Mouse (Mus musculus) thymus, postnatal 4 days (tissue): Measurements from ENCODE around the gene Fbxw13.
"Not testable (repeated sequence)": the region's sequence is repeated elsewhere in the genome, so short reads cannot be mapped to it uniquely, and the experiment has no call there.

Source experiments
- DNase-seq: peaks from one replicate; pipeline ENCODE4 v3.0.0; 2021

Fbxw13 gene

DNA sequence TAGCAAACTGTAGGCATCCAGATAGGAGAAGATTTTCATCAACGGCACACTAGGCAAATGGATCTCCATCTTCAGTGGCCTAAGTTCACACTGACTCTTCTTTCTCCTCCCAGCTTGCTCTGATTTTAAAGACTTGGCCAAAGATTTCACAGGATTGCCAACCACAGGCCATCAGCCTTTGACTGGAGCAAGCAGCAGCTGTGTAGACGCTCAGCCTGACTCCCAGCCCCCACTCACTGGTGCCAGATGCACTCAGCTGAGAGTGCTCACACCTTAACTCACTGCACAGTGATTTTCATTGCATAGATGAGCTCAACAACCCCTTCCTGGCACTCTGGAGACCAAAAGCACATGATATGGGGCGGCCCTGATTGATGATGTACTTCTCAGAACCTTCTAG lies at the start of gene Fbxw13:
Gene Fbxw13 (minus strand): TSS at position 101 of the 400 bp plus-strand sequence.
- not testable (repeated sequence) for DNase-seq

DNA sequence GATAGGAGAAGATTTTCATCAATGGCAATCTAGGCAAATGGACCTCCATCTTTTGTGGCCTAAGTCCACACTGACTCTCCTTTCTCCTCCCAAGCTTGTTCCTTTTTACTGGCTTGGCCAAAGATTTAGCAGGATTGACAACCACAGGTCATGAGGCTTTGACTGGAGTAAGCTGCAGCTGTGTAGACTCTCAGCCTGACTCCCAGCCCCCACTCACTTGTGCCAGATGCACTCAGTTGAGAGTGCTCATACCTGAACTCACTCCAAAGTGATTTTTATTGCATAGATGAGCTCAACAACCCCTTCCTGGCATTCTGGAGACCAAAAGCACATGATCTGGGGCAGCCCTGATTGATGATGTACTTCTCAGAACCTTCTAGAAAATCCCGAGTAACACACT lies 38.9 kb upstream of the Fbxw13 start, which contains the start of gene Fbxw20:
Gene Fbxw20 (minus strand): TSS at position 101 of the 400 bp plus-strand sequence.
- DNase-seq = no peak

DNA sequence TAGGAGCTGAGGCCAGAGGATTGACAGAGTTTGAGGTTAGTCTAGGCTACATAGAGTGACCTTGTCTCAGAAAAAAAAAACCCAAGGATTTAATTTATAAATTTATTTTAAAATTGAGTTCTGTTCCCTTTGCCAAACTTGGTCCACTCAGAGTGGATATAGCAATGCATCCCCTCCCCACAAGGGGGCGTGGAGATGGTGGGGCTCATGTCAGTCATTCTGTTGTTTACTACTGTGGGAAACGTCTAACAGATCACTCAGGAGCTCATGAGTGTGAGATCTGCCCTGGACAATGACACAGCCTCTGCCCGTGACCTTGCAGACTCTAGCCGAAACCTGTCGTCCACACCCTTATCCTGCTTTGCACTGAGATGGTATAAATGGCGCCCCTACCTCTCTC lies 22.7 kb upstream of the Fbxw13 start:
- peak; percentile 31 for DNase-seq

DNA sequence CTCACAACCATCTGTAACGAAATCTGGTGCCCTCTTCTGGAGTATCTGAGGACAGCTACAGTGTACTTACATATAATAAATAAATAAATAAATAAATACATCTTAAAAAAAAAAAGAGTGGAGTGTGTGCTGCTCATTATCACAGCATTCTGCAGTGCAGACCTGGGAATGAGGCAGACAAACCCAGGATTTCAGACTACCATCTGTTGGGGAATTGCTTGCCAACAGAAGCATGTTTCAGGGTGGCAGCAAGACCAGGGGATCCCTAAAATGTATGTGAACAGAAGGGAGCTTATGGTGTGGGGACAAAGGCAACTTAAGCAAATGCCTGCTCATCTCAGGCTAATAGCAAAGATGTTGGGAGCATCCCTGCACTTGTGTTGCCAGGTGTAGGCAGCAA lies 5.6 kb upstream of the Fbxw13 start:
- not testable (repeated sequence) for DNase-seq

DNA sequence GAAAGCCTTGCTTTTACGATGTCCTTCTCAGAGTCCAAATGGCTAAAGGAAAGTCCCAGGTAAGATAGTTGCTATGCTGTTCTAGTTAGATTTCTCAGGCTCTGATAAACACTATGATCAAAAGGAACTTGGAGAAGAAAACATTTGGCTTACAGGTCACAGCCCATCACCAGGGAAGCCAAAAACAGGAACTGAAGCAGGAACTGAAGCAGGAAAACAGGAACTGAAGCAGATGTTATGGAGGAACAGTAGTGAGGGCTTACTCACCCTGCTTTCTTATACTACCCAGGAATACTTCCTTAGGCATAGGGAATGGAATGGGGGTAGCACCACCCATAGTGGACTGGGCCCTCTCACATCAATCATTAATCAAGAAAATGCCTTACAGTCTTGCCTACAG lies 4.6 kb upstream of the Fbxw13 start:
- DNase-seq = no peak

DNA sequence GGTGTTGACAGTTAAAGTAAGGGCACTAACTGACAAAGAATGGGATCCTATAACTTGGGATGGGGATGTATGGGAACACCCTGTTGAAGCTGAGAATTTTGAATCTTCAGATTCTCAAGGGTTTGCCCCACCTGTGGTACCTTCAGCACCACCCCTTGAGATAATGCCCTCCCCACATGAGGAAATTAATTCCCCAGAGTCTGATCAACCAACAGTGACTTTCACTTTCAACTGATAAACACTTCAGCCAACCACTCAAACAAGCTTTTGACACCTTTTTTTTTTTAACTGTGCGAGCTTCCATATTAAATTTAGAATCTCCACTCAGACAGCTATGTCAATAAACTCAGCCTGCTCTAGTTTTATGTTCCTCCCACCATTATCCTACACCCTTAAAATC lies 3.6 kb upstream of the Fbxw13 start:
- DNase-seq = no peak

DNA sequence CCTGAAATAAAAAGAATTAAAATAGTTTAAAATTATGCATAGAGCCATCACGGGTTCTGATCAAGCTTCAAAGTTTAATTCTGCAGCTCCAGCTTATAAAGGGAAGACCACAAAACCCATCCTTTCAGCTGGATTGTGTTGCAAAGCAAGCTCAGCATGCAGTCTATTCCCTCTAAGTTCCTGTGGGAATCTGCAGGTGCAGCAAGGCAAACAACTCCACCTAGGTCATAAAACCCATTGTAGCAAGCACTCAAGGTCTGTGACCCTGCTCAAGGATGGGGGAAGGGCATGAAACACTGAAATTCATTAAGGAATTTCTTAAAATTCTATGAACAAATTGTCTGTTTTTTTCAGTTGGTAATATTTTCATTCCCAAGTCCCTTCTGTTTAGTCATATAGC lies 18.6 kb downstream of the Fbxw13 start:
- no peak for DNase-seq

DNA sequence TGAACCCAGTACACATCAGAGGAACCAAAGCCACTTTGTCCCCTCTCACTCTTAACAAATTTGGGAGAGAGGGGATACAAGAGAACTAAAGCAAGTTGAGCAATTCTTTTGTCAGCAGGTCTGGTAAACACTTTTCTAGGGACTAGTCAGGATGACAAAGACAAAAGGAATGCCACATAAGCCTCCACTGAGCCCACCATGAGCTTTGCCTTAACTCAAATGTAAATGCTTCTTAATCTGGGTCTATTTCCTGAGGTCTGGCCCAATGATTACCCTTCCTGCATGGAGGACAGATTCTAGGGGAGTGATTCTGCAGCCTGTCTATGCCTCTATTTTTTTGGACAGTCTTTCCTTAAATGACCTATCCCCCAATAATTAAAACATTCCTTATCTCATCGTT lies 19.5 kb downstream of the Fbxw13 start:
- DNase-seq = no peak

DNA sequence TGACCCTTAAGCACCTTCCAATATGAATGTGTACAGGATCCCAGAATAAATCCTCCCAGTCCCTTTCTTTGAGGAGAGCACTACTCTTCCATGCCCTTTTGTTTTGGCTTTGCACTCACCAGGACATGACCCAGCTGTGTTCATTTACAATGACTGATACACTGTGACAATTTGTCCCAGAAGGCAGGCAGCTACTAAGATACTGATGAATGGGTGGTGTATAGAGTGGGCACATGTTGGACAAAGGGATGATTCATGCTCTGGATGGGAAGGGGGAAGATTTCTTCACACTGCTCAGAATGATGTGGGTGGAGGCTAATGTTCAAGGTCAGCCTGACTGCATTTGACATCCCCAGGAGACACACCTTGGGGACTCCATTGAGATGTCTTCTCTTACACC lies 28.5 kb downstream of the Fbxw13 start:
- no peak for DNase-seq

DNA sequence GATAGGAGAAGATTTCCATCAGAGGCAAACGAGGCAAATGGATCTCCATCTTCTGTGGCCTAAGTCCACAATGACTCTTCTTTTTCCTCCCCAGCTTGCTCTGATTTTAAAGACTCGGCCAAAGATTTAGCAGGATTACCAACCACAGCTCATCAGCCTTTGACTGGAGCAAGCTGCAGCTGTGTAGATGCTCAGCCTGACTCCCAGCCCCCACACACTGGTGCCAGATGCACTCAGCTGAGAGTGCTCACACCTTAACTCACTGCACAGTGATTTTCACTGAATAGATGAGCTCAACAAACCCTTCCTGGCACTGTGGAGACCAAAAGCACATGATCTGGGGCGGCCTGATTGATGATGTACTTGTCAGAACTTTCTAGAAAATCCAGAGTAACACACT lies 33.8 kb downstream of the Fbxw13 start, which contains the start of gene Fbxw21:
Gene Fbxw21 (minus strand): TSS at position 101 of the 400 bp plus-strand sequence.
- DNase-seq = no peak

DNA sequence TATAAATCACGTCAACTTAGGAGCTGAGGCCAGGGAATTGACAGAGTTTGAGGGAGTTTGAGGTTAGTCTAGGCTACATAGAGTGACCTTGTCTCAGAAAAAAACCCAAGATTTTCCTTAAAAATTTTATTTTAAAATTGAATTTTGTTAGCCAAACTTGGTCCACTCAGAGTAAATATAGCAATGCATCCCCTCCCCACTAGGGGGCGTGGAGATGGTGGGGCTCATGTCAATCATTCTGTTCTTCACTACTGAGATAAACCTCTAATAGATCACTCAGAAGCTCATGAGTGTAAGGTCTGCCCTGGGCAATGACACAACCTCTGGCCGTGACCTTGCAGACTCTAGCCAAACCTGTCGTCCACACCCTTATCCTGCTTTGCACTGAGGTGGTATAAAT lies 55.4 kb downstream of the Fbxw13 start:
- DNase-seq = peak; percentile 53

DNA sequence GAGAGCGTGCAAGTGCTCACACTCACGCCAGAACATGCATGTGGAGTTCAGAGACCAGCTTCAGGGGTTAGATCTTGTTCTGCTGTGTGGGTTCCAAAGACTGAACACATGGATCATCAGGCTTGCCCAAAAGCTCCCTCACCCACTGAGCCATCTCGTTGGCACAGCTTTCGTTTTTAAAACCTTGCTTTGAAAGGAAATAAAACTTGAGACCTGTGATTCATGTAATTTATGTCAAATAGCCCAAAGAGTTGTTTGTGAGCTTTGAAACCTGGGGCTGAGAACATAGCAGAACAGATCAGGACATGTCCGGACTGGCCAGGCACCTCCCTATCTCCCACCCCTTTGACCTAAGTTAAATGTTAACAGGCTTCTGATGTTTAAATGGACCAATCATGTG lies 65.7 kb downstream of the Fbxw13 start:
- DNase-seq = no peak
